Mouse (Mus musculus) kidney, adult 2 months (tissue): ENCODE results near the gene Spty2d1.

Source experiments
- CTCF ChIP-seq: fragments of 200-500 bp; conservative IDR thresholded peaks from 2 replicates; pipeline ENCODE4 v1.5.1; 2011; ENCODE audit warnings: low read depth, mild to moderate bottlenecking, control low read depth, low read length, moderate library complexity, mixed read lengths; ENCODE audit not compliant: insufficient read depth, insufficient read length
- POLR2A ChIP-seq: fragments of 200-500 bp; IDR thresholded peaks from one replicate; pipeline ENCODE4 v1.6.1; 2011; ENCODE audit warnings: low read depth, low read length, control low read depth

GRCm38 (mm10) chr7:47051404-47052151, 43.4 kb upstream of the Spty2d1 start:
- TF ChIP-seq CTCF (no peak), POLR2A (no peak)
